ENCODE assay signal across 20 mouse cellular contexts in the genomic region with DNA sequence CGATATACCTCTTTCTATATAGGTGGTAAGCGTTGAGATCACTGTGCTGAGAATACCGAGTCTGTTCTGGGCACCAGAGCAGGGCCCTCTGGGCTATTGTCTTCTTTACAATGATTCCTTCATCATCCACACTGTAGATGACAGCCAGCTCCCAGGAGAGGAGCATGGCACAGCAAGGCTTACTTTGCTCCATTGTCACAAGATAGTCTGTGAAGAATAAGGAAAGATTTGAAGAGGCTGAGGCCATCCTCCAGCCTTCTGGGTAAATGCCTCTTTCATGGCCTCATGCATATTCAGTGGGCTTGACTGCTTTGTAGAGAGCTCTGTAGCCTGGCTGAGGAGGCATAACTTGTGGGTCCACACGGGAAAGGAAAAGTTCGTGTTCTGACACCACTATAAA.
DNase-seq lines count a peak whose midpoint lies in the region; ATAC-seq lines count a peak whose summit lies in the region.
"Had no signal": no experiment of that assay in that cellular context is flagged by ENCODE, and none has a peak within 500 bp of the region (broad histone marks: within the 10 kb centered on the region; RNA-seq: fewer than 3 reads in every experiment).

No protein-coding gene starts in this region.

- H3K9ac ChIP-seq in forebrain, embryonic 15.5 days (replicated peaks): no peak overlapping the region
- no peak overlapping the region for H3K9ac ChIP-seq in forebrain, embryonic 16.5 days (replicated peaks; ENCODE audit: low read depth, low read length)
- H3K9ac ChIP-seq in midbrain, embryonic 11.5 days (ENCODE audit: low read length): no peak overlapping the region
- no peak overlapping the region for H3K9ac ChIP-seq in midbrain, embryonic 16.5 days (ENCODE audit: low read depth, low read length)
- H3K9ac ChIP-seq in hindbrain, embryonic 14.5 days: no peak overlapping the region
- H3K9ac ChIP-seq: embryonic facial prominence, embryonic 15.5 days had no signal

- H3K4me1 ChIP-seq in forebrain, embryonic 15.5 days: no peaks in the 10 kb centered on the region; the same call in 1 of the 2 replicates
- H3K4me1 ChIP-seq in forebrain, embryonic 16.5 days (replicated peaks; ENCODE audit: control insufficient read depth, insufficient read depth, low read length): 0 out of 2 replicates have a peak, but pooled peaks cover 2% of the 10 kb centered on the region
- H3K4me1 ChIP-seq in midbrain, embryonic 11.5 days (ENCODE audit: control insufficient read depth, insufficient read depth, low read length): peaks cover 7% of the 10 kb centered on the region
- no peaks in the 10 kb centered on the region for H3K4me1 ChIP-seq in midbrain, embryonic 16.5 days (ENCODE audit: control insufficient read depth, insufficient read depth, low read length)
- H3K4me1 ChIP-seq in hindbrain, embryonic 14.5 days (replicated peaks; ENCODE audit: control insufficient read depth, insufficient read depth, low read length): no peaks in the 10 kb centered on the region

- no peaks in the 10 kb centered on the region for H3K27me3 ChIP-seq in forebrain, embryonic 15.5 days
- H3K27me3 ChIP-seq in forebrain, embryonic 16.5 days (replicated peaks; ENCODE audit: control insufficient read depth, insufficient read depth, low read length): no peaks in the 10 kb centered on the region
- no peaks in the 10 kb centered on the region for H3K27me3 ChIP-seq in midbrain, embryonic 11.5 days (ENCODE audit: control insufficient read depth, insufficient read depth, low read length)
- H3K27me3 ChIP-seq in midbrain, embryonic 16.5 days (ENCODE audit: control insufficient read depth, insufficient read depth, low read depth, low read length): no peaks in the 10 kb centered on the region
- no peaks in the 10 kb centered on the region for H3K27me3 ChIP-seq in hindbrain, embryonic 14.5 days (ENCODE audit: control insufficient read depth, insufficient read depth, low read length)
- H3K27me3 ChIP-seq: CH12.LX; embryonic facial prominence, embryonic 15.5 days had no signal

- no peak overlapping the region for H3K27ac ChIP-seq in forebrain, embryonic 15.5 days (replicated peaks)
- H3K27ac ChIP-seq in forebrain, embryonic 16.5 days (ENCODE audit: low read length): no peak overlapping the region
- H3K27ac ChIP-seq in midbrain, embryonic 11.5 days (ENCODE audit: low read depth, low read length): no peak overlapping the region
- no peak overlapping the region for H3K27ac ChIP-seq in midbrain, embryonic 16.5 days (ENCODE audit: low read length)
- no peak overlapping the region for H3K27ac ChIP-seq in hindbrain, embryonic 14.5 days
- H3K27ac ChIP-seq: embryonic facial prominence, embryonic 15.5 days; heart, embryonic 10.5 days; left cerebral cortex, adult 2 months had no signal

- no peak overlapping the region for H3K4me3 ChIP-seq in forebrain, embryonic 15.5 days
- no peak overlapping the region for H3K4me3 ChIP-seq in forebrain, embryonic 16.5 days (replicated peaks; ENCODE audit: low read length)
- H3K4me3 ChIP-seq in midbrain, embryonic 11.5 days (ENCODE audit: low read depth, low read length): no peak overlapping the region
- H3K4me3 ChIP-seq in midbrain, embryonic 16.5 days (ENCODE audit: low read depth, low read length): no peak overlapping the region
- no peak overlapping the region for H3K4me3 ChIP-seq in hindbrain, embryonic 14.5 days (replicated peaks; ENCODE audit: low read length)
- H3K4me3 ChIP-seq: embryonic facial prominence, embryonic 15.5 days; heart, embryonic 10.5 days; left cerebral cortex, adult 2 months had no signal

- H3K36me3 ChIP-seq in forebrain, embryonic 15.5 days: no peaks in the 10 kb centered on the region
- no peaks in the 10 kb centered on the region for H3K36me3 ChIP-seq in forebrain, embryonic 16.5 days (ENCODE audit: control insufficient read depth, insufficient read depth)
- no peaks in the 10 kb centered on the region for H3K36me3 ChIP-seq in midbrain, embryonic 11.5 days (ENCODE audit: control insufficient read depth, insufficient read depth, low read length)
- no peaks in the 10 kb centered on the region for H3K36me3 ChIP-seq in midbrain, embryonic 16.5 days (ENCODE audit: control insufficient read depth, insufficient read depth, low read length)
- H3K36me3 ChIP-seq in hindbrain, embryonic 14.5 days (replicated peaks; ENCODE audit: control insufficient read depth, insufficient read depth): no peaks in the 10 kb centered on the region
- H3K36me3 ChIP-seq: embryonic facial prominence, embryonic 15.5 days; heart, embryonic 10.5 days had no signal

- 0 out of 2 replicates have a peak, but pooled peaks have one; percentile 16 for ATAC-seq in forebrain, embryonic 15.5 days (replicated peaks)
- ATAC-seq in forebrain, embryonic 16.5 days: no peak
- peak; percentile 78 for ATAC-seq in midbrain, embryonic 11.5 days (ENCODE audit: low FRiP score)
- no peak for ATAC-seq in midbrain, embryonic 16.5 days
- ATAC-seq in hindbrain, embryonic 14.5 days (ENCODE audit: low FRiP score): peak; percentile 31; the same call in 1 of the 2 replicates
- ATAC-seq in megakaryocyte, adult 5-6 weeks (ENCODE audit: poor library complexity, severe bottlenecking): no peak

- WGBS in forebrain, embryonic 15.5 days: 51% methylated on average over 5 of the region's 5 CpGs
- 60% methylated on average over 5 of the region's 5 CpGs for WGBS in forebrain, embryonic 16.5 days
- 42% methylated on average over 5 of the region's 5 CpGs for WGBS in midbrain, embryonic 11.5 days
- 25% methylated on average over 5 of the region's 5 CpGs for WGBS in midbrain, embryonic 16.5 days
- 23% methylated on average over 5 of the region's 5 CpGs for WGBS in hindbrain, embryonic 14.5 days

- DNase-seq in midbrain, embryonic 11.5 days (ENCODE audit: low spot score, missing footprints): no peak
- no peak for DNase-seq in hindbrain, embryonic 14.5 days (ENCODE audit: low spot score)
- DNase-seq in thymus, adult 18-20 months: no peak
- DNase-seq: adrenal gland, postnatal 25 days; cerebellum, adult 2 months; cerebellum, postnatal 36 days; kidney, adult 8-10 months; kidney, postnatal 14 days; left cerebral cortex, postnatal 4 days; lung, adult 18-20 months; lung, postnatal 36 days; thymus, postnatal 4 days had no signal

- H3K9me3 ChIP-seq in forebrain, embryonic 15.5 days: no peaks in the 10 kb centered on the region
- no peaks in the 10 kb centered on the region for H3K9me3 ChIP-seq in forebrain, embryonic 16.5 days (ENCODE audit: control insufficient read depth, low read length)
- no peaks in the 10 kb centered on the region for H3K9me3 ChIP-seq in midbrain, embryonic 11.5 days (ENCODE audit: control insufficient read depth, low read length)
- no peaks in the 10 kb centered on the region for H3K9me3 ChIP-seq in midbrain, embryonic 16.5 days (replicated peaks; ENCODE audit: control insufficient read depth, low read length, poor library complexity, severe bottlenecking)
- H3K9me3 ChIP-seq in hindbrain, embryonic 14.5 days (ENCODE audit: control insufficient read depth, low read length): no peaks in the 10 kb centered on the region
- H3K9me3 ChIP-seq: embryonic facial prominence, embryonic 15.5 days; heart, embryonic 10.5 days had no signal

- no peak overlapping the region for H3K4me2 ChIP-seq in forebrain, embryonic 15.5 days (replicated peaks)
- H3K4me2 ChIP-seq in forebrain, embryonic 16.5 days (ENCODE audit: low read length): no peak overlapping the region
- no peak overlapping the region for H3K4me2 ChIP-seq in midbrain, embryonic 11.5 days
- no peak overlapping the region for H3K4me2 ChIP-seq in midbrain, embryonic 16.5 days (ENCODE audit: low read length)
- H3K4me2 ChIP-seq in hindbrain, embryonic 14.5 days (replicated peaks): no peak overlapping the region
- H3K4me2 ChIP-seq: embryonic facial prominence, embryonic 15.5 days had no signal

Comparison
In these comparisons a context has a peak if more than half of its experiments do, and no peak if none do; other contexts are left out.
1. ATAC-seq: peak in forebrain, embryonic 15.5 days (single experiment), midbrain, embryonic 11.5 days (single experiment) and hindbrain, embryonic 14.5 days (single experiment); none in forebrain, embryonic 16.5 days (single experiment), midbrain, embryonic 16.5 days (single experiment) and megakaryocyte, adult 5-6 weeks (single experiment).